Mouse (Mus musculus): ENCODE data around the gene Smarcd3.

DNA sequence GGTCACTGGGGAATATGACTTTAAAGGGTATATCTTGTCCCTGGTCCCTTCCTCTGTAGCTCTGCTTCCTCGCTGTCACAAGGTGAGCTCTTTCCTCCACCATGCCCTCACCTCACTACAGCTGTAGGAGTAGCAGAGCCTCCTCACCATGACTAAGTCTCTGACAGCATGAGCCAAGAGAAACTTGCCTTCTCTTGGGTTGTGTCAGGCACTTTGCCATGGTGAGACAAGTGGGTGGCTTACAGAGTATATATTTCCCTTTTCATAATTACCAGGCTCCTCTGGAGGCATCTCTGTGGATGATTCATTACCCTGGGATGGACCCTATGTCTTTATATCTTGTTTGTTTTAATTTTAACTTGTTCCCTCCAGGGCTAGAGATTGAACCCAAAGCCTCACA, 21.2 kb upstream of the Smarcd3 start:
- TF ChIP-seq POLR2A (IDR thresholded peaks at IDR 0.05; ENCODE audit: low read depth, low read length) = no peak
- no peak for TF ChIP-seq CTCF (conservative IDR thresholded peaks at IDR 0.05; ENCODE audit: insufficient read depth, insufficient read length, low read depth, low read length)
